Mouse (Mus musculus): Measurements from ENCODE around the gene Phf20. TPM values are rescaled to one million over a fixed set of nuclear protein-coding genes. Genes with fewer than 3 reads are reported as not detected.

The Phf20 gene
- 57.9 and 97.0 TPM in 2 replicates for polyA plus RNA-seq (2021; fragmentation: Nextera tagmentation)
- long read RNA-seq, experiment 1, partial matches to known transcripts, result 113 of 135 reads
- long read RNA-seq, experiment 1, other reads (novel, unspliced or antisense), result 22 of 135 reads
- long read RNA-seq, experiment 2, full-length matches to known transcripts, result 18 of 369 reads
- long read RNA-seq, experiment 2, partial matches to known transcripts, result 280 of 369 reads
- long read RNA-seq, experiment 2, other reads (novel, unspliced or antisense), result 71 of 369 reads

DNA sequence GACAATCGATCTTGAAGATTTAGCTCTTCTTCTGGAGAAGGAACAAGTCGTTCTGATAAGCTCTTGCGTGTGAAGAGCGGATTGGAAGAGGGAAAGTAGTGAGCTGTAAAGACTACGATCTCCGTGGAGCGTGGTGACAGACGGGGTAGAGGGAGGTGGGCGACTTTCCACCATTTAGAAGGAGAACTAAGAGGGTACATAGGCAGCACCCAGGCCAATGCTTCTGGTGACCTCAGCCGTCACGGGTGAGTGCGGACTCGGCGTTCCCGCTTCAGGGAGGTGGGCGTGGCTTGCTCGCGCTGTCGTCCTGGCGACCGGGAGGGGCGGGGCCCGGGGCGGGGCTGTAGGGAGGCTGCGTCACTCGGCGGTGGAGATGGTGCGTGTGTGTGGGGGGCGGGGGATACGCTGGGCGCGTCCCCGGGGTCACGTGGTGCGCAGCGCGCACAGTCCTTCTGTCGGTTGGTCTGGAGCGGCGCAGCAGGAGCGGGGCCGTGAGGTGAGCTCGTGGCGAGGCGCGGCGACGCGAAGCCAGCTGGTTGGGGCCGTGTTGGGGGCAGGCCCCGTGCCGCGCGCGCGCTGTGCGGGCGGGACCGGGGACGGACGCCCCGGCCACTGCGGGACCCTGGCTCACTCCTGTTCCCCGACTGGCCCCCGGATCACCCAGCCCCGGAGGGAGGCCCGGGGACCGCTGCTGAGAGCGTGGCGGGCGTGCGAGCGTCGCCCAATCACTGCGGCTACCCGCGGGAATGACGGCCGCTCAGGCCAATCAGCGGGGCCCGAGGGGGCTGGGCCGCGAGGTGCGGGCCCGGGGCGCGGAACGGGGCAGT lies at the start of gene Phf20:
TSS of gene Phf20 (plus strand) at position 165 of the 827 bp plus-strand sequence.

DNA sequence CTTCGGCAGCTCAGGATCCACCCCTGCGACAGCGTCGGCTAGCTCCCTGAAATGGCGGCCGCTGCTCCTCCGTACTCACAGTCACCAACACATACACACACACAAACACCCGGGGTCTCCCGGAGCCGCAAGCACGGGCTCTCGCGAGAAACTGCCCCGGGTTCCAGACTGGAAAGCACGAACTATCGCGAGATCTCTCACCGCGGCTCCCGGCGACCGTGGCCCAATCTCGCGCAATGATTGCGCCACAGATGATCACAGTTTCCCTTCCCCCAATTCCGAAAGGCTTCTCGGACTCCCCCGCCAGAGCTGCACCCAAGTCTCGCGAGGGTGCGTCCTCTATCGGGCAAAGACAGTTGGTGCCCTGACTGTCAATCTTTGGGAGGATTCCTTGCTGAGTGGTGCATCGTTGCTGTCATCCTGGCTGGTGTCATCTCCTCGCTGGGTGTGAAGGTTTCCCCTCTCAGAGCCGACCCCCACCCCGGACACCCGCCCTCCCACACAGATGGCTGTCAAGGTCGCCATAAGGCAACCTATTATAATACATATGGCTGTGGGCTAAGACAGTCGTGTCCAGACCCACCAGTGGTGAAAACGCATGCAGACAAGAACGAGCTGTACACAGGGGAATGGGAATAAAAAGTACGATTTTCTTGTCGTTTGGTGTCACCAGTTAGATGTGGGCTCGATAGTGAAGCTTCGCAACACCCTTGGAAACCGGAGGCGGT lies 16.0 kb upstream of the Phf20 start, which contains the start of gene Rbm39:
TSS of gene Rbm39 (minus strand) at position 145 of the 728 bp plus-strand sequence.

DNA sequence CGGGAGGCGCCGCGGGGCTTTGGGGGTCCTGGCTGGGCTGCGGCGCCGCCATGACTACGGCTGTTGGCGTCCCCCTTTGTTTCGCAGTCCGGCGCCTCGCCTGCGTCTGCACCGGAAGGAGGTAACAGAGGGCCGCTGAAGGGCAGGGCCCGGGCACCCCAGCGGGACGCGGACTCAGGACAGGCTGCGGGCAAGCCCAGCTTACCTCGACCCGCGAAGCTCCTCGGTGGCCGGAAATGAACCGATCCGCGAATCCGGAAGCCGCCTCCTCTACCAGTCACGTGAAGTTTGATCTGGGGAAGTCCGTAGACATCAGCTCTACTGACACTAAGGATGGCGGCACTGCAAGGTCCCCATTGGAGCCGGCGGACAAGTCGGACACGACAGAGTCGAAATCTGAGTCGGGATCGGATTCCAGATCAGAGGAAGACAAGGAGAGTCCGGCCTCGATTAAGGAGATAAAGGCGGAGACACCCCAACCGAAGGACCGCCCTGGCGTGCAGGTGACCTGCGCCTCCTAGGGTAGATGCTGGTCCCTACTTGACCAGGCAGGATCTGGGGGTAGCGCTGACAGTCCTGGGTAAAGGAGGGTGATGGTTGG lies 116.1 kb downstream of the Phf20 start, which contains the start of the genes Cnbd2 and Scand1:
TSS of gene Cnbd2 (plus strand) at position 3 of the 601 bp plus-strand sequence.
TSS of gene Scand1 (minus strand) at position 408 of the 601 bp plus-strand sequence.

Small RNA genes lying within 50 kb of the gene (microRNA-seq; reads per million reads assigned to microRNA genes)
- gene Gm22759, result not detected

Other genes starting within 250 kb of the Phf20 start
- 4.6 and 4.7 TPM in 2 replicates for gene Cep250, start 240.0 kb upstream of the Phf20 start, polyA plus RNA-seq (2021; fragmentation: Nextera tagmentation)
- 0.35 and 0.45 TPM in 2 replicates for gene 6430550D23Rik, start 188.5 kb upstream of the Phf20 start, polyA plus RNA-seq (2021; fragmentation: Nextera tagmentation)
- 459 and 479 TPM in 2 replicates for gene Ergic3, start 188.4 kb upstream of the Phf20 start, polyA plus RNA-seq (2021; fragmentation: Nextera tagmentation)
- not detected in 2 replicates for gene Fer1l4, start 143.5 kb upstream of the Phf20 start, polyA plus RNA-seq (2021; fragmentation: Nextera tagmentation)
- 2.9 and 3.6 TPM in 2 replicates for gene Spag4, start 131.3 kb upstream of the Phf20 start, polyA plus RNA-seq (2021; fragmentation: Nextera tagmentation)
- gene Cpne1, start 84.5 kb upstream of the Phf20 start, polyA plus RNA-seq (2021; fragmentation: Nextera tagmentation), result 12.4 and 13.4 TPM in 2 replicates
- 8.5 and 9.2 TPM in 2 replicates for gene Rbm12, start 84.5 kb upstream of the Phf20 start, polyA plus RNA-seq (2021; fragmentation: Nextera tagmentation)
- 6.0 and 6.5 TPM in 2 replicates for gene Gm28036, start 69.4 kb upstream of the Phf20 start, polyA plus RNA-seq (2021; fragmentation: Nextera tagmentation)
- 600 and 732 TPM in 2 replicates for gene Romo1, start 52.4 kb upstream of the Phf20 start, polyA plus RNA-seq (2021; fragmentation: Nextera tagmentation)
- gene Nfs1, start 52.3 kb upstream of the Phf20 start, polyA plus RNA-seq (2021; fragmentation: Nextera tagmentation), result 56.4 and 61.8 TPM in 2 replicates
- gene Rbm39, start 16.2 kb upstream of the Phf20 start, polyA plus RNA-seq (2021; fragmentation: Nextera tagmentation), result 239 and 242 TPM in 2 replicates
- gene Cnbd2, start 115.8 kb downstream of the Phf20 start, polyA plus RNA-seq (2021; fragmentation: Nextera tagmentation), result 7.9 and 9.4 TPM in 2 replicates
- gene Scand1, start 116.2 kb downstream of the Phf20 start, polyA plus RNA-seq (2021; fragmentation: Nextera tagmentation), result 138 and 165 TPM in 2 replicates
- 54.9 and 61.9 TPM in 2 replicates for gene Epb41l1, start 224.4 kb downstream of the Phf20 start, polyA plus RNA-seq (2021; fragmentation: Nextera tagmentation)

Data from layer of hippocampus, adult 6 months (tissue).